Mouse (Mus musculus): ENCODE results near the gene Shkbp1.

Gene Shkbp1

DNA sequence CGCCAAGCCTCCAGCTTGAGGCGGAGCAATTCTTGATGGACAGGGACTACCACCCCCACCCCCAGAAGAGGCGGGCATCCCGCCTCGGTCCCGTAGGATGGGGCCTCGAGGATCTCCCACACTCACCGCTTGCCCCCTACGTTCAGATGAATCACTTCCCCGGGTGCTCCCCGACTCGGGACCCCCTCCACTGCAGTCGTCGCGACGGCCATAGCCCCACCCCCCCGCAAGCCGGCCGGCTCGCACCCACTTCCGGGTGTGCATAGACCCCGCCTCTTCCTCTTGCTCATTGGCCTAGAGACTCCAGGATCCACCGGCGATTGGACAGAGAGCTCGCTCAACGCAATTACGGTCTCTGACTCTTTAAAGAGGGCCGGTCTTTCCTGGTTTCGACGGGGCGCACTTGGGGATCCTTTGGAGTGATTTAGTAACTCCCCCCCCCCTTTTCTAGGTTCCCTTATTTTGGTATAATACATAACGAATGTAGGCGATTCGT is at the start of gene Shkbp1:
Gene Shkbp1 (minus strand): TSS at position 275 of the 496 bp plus-strand sequence.
- peak; percentile 85 for DNase-seq

DNA sequence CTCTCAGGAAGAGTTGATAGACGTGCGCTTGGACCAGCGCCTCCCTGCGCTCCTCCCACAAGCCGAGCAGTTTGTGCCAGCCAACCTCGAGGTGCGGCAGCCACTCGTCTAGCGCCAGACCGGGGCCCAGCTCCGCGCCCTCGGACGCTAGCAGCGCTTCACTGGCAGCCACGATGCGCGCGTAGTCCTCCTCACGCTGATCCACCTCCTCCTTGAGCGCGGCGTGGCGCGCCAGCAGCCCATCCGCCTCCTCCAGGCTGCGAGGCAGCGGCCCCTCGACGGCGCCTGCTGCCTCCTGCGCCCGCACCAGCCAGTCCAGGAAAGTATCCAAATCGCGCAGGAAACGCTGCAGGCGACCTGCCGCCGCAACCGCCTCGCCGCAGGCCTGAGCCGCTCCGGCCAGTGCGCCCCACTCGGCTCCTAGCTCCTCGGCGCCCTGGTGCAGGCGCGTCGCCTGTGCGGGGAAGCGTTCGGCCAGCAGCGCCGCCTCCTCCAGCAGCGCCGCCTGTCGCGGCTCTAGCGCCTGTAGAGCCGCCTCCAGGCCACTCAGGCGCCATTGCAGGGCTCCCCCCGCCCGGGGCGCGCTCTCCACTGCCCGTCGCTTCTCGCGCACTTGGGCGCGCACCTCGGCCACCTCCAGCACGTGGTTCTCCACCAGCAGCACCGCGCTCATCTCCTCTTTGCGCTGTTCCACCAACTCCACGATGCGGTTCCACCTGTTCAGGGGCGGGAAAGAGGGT is 48.6 kb upstream of the Shkbp1 start:
- no peak for DNase-seq

DNA sequence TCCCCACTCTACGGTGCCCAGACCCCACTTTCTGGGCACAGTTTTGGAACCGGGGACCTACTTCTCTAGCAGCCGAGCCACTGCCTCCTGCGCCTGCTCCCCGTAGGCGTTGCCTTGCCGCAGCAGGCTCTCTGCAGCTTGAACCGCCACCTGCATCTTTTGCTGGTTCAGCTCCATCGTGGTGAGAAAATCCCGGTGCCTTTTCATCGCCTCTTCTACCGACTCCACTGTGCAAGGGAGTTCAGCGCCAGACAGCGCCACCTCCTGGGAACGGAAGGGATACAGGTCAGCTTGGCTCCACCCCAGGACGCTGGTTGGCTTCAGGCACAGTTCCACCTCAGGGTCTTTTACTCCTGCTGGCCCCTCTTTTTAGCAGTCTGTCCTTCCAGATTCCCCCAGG is 46.9 kb upstream of the Shkbp1 start:
- peak; percentile 68 for DNase-seq

DNA sequence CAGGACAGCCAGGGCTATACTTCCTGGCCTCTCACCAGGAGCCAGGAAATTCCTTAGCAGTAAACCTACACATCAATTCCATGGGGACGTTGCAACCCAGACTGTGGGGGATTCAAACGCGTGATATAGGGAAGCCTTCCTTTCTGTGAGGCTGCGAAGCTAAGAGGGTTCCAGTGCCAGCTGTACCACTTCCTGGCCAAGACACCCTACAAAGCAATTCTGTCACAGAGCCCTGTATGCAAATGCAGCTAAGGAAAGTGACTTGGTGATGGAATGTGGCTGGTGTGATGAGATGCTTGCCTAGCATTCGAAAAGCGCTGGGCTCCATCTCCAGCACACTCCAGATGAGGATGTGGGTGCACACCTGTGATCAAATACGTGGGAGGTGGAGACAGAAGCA is 44.7 kb upstream of the Shkbp1 start:
- DNase-seq: no peak

DNA sequence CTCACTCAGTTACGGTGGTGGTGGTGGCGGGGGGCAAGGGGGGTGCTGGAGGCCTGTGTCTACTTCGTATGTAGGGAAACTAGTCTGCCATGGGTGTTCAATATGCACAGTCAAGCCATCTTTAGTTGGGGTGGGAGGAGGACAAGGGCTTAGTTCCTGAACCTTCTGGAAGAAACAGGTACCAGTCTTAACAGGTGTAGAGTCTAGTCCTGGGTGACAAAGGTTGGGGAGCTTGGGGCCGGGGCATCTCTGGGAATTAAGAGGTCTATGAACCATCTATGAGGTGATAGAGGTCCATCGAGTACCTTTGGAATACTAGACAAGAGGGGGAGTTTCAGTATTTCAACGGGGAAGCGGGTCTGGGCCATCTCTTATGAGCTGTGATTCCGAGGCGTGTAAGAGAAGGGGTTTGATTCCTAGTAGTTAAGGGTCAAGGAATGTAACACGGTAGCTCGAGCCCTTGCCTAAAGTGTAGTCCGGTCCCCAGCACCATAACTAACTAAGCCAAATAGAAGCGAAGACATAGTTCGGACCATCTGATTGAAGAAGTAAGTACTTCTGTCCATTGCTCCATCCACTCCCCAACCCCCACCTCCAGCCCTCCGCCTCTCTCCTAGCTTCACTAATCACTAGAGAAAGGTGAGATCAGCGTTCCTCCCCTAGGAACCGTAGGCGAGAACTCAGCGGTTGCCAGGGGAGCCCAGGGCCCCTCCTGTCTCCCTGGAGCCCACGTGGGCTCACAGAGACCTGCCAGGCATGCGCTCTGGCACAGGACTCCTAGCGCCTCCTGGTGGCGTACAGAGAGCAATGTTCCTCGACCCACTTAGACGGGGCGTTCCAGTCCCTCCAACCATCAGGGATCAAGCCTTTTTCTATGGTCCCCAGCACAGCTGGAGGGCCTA is 41.5 kb upstream of the Shkbp1 start:
- DNase-seq: peak; percentile 18

DNA sequence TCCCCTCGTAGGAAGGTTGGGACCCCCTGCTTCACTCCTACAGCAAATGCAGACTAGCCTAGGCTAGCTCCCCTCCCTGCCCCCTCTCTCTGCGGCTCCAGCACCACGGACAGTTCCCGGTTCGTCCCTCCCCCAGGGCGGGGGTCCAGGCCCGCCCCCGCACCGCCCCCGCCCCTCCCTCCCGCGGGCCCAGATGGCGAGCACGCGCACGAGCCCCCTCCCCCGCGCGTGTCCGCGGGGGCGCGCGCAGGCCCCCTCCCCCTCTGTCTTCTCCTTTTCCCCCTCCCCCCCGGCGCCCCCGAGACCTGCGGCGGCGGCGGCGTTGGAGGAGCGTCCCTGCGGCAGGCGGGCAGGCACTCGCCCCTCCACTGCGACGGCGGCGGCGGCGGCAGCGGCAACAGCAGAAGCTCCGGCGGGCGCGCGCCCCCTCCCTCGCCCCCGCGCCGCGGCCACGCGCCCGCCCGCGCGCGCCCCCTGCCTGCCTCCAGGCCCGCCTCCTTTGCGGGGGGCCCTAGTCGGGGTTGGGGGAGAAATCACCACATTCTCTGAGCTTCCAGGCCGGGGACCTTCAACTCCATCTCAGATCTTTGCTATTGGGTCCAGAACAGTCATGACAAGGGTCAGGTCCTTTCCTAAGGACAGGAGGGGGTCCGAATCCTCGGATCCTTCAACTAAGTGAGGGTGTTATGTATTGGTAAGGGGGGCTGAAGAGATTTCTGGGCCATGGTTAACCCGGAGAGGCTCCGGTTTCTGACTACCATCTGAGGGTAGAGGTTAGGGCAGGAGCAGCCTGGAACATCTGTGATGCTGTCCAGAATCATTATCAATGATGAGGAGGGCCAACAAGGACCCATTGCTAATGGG is 40.6 kb upstream of the Shkbp1 start:
- DNase-seq: no peak

DNA sequence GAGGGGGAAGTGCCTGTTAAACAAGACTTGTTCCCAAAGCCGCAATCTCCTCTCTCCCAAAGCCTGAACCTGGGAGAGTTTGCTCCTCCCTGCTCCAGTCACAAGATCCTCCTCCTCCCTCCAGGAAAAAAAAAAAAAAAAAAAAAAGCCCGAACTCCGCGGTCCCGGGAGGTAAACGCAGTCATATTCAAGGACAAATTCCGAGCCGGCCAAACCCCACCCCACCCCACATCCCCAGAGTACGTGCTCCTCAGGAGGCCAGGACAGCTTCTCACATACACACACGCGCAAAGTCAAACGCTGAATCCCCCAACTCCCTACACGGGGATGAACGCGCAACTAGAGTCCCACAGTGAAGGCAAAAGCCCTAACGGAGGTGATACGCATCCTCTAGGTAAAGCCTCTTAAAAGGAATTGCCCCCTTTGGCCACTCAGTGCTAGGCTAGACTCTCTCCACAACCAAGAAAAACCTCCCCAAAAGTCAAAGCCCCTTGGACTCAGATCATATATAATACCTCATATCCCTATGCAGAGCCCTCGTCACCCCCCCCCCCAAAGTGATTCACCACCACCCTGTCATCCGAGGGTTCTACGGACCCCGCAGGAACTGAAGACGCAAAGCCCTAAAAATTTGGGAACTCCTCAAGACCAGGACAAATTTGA is 39.8 kb upstream of the Shkbp1 start:
- no peak for DNase-seq

DNA sequence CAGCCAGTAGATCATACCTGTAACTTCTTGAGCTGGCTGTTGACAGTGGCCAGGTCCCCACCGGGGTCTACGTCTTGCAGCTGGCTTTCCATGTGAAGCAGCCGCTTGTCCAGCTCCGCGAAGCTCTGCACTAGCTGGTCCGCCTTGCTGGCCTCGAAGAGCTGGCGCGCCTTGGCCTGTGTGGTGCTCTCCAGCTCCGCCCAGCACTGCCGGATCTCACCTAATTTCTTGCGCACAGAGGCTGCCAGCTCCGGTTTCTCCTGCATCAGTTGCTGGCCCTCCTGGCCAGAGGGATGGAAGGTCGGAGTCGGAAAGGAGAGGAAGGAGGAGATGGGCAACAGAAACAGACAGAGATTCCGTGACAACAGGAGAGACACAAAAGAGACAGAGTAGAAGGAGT is 35.6 kb upstream of the Shkbp1 start:
- DNase-seq: no peak

DNA sequence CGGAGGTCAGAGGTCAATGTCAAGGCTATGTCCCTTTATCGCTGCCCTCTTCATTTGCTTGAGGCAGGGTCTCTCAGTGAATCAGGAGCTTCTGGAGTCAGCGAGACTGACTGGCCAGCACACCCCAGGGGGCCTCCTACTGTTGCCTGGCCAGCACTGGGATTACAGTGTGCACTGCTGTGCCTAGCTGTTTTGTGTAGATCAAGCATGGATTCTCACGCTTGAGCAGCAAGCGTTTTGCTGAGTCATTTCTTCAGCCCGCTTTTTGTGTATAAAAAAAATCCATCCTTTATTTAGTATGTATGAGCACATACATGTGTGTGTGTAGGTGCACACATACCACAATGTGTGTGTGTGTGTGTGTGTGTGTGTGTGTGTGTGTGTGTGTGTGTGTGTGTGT is 33.4 kb upstream of the Shkbp1 start:
- DNase-seq: no peak

DNA sequence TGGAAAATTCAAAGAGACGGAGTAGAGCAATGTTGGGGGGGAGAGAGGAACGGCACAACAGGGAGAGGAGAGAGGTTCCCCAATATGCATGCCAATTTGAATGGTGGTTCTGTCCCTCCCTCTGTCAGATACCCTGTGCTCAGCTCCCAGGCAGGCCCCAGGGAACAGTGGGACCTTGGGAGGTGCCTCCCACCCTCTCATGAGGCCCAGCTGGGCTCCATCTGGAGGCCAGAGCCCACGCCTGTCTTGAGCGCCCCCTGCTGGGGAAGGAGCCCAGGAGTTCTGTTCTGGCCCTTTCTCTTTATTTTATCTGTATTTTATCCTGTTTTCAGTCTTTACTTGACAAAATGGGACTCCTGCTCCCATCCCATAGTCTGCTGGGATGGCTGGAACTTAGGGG is 28.9 kb upstream of the Shkbp1 start:
- peak; percentile 66 for DNase-seq

DNA sequence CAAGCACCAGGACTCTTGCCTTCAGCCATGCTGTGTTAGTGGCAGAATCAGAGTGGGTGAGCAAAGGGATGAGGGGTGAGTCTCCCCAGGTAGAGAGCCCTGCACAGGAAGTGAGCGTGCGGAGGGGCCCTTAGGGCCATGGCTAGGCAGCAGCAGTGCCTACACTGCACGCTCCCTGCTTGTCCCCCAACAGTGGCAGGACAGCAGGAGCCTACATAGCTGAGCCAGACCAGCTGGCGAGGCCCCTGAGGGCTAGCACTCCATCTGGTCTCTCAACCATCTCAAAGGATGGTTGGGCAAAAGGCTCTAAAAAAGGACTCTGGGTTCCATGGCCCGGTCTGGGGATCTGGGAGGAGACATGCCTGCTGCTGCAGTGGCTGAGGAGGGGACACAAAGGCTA is 28.3 kb upstream of the Shkbp1 start:
- no peak for DNase-seq

DNA sequence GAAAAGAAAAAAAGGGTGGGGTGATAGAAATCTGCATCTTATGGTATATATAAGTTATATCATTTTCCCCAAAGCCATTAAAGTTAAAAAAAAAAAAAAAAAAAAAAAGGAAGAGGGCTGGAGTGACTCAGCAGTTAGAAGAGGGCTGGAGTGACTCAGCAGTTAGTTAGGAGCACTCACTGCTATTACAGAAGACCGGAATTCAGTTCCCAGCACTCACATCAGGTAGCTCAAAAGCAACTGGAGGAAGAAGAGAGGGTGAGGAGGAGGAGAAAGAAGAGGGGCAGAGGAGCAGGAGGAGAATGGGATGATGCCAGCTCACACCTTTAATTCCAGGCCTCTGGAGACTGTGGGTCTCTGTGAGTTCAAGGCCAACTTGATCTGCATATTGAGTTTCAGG is 27.4 kb upstream of the Shkbp1 start:
- DNase-seq: no peak

DNA sequence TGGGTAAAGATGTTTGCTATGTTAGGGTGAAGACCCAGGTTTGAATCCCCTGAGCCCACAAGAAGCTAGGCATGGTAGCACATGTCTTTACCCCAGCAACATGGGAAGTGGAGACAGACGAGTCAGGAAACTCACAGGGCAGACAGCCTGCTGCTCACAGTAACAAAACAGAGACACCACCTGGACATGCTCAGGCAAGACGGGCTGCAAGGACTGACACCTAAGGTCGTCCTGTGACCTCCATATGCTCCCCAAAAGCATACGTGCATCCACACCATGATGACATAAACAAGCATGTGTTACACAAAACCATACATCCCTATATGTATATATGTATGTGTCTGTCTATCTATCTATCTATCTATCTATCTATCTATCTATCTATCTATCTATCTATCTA is 25.7 kb upstream of the Shkbp1 start:
- no peak for DNase-seq

DNA sequence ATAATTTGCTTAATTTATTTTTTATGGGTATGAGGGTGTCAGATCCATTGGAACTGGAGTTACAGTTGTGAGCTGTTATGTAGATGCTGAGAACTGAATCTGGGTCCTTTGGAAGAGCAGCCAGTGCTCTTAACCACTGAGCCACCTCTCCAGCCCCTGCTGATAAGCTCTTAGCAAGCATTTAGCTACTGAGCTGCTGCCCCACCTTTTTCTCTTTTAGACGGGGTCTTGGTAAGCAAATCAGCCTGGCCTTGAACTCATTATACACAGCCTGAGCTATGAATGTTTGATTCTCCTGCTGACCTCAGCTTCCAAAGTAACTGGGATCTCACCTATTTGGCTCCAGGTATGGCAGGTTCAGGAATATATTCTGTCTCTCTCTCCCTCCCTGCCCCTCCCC is 25.2 kb upstream of the Shkbp1 start:
- DNase-seq: no peak

DNA sequence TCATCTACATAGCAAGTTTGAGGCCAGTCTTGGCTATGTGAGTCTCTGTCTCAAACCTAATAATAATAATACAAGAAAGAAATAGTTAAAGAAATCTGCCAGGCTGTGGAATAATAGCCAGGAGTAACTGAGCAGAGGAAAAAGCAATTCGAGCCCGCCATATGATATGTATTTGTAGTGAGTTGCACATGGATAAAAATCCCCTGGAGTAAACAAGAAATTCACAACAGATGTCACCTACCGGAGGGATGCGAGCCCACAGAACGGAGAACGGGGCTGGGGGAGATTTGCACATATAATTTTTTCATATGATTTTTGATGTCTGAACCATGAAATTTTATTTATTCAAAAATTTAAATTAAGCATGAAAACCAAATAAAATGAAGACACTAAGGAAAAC is 24.0 kb upstream of the Shkbp1 start:
- DNase-seq: no peak

DNA sequence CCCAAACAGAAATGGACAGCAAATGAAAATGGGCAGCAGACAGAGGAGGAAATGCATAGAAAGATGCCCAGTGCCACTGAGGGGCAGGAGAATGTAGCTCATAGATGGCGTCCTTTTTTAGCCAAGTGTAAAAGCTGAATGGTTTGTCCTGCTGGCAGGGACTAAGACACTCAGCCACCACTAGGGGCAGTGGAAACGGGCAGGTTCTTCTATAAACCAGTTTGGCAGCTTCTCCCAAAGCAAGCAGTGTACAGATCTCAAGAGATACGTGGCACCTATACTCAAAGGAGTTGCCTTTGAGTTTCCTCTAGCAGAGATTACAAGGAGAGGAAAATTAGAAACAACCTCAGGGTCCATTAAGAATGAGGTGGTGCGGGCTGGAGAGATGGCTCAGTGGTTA is 22.6 kb upstream of the Shkbp1 start:
- no peak for DNase-seq

DNA sequence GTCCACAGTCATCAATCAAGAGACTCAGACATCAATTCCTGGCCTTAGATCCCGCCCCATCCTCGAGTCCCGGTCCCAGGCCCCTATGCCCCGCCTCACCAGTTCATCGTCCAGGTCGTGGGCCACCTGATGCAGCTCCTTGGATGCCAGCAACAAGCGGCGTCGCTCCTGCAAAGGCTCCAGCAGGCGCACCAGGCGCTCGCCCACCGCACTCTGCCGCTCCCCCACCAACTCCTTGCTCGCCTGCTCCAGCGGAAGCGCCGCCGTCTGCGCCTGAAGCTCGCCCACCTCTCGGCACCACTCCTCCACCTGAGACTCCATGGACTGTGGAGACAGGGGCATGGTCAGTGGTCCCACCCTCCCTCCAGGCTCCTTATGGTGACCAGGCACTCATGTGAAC is 19.5 kb upstream of the Shkbp1 start:
- no peak for DNase-seq

DNA sequence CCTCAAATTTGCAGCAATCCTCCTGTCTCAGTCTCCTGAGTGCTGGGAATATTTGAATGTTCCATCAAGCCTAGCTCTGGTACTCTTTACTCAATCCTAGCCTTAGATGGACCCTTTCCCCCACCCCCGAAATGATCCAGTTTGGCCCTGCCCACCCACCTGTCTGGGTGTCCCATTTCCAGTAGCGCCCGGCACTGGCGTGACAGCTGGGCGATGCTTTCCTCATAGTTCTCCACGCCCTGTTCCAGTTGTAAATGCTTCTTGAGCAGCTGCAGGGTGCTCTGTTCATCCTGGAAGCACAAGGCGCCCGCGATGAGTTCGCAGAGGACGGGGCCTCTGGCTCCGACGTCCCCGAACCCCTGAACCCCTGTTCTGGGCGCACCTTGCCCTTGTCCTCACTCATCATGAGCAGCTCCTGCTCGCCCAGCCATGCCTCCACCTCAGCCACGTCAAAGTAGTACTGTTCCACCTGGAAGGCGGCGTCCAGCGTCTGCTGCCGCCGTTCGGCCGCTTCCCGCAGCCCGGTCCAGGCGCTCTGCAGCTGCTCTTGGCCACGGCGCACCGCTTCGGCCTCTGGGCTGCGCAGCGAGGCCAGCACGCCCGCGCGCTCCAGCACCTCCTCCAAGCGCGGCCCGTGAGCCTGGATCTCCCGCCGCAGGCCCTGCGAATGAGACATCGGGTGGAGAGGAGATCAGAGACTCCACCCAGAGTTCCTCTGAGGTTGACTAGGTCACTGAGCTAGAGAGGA is 16.1 kb upstream of the Shkbp1 start:
- no peak for DNase-seq

DNA sequence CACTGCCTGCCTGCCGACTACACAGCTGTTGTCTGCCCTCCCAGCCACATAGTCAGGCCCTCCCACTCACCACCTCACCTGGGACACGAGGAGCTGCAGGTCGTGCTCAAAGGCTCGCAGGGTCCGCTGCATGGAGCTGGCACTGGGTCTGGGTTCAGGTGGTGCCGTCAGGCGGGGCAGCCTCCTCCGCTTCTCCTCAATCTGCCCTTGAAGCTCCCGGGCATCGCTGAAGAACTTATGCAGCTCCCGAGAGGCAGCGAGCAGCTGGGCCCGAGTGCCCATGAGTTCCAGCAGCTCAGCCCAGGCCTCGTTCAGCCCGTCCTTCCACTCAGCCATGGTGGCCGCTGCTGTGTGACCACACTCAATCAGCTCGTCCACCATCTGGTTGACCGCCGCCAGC is 13.3 kb upstream of the Shkbp1 start:
- no peak for DNase-seq

DNA sequence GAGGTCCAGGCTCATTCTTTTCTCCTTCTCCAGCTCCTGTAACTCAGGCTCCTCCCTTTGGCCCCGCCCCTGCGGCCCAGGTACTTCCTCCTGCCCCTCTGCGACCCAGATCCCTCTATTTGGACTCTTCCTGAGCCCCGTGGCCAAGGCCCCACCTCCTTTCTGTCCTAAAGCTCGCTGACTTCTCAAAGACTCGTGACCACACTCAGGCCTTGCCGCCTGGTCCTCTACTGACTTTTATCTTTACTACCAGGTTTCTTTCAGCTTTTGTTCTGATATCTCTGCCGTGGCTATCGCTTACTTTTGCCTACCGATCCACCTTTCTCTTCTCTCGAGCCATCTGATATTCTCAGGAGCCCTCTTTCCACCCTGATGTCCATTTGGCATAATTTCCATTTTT is 12.2 kb upstream of the Shkbp1 start:
- no peak for DNase-seq

DNA sequence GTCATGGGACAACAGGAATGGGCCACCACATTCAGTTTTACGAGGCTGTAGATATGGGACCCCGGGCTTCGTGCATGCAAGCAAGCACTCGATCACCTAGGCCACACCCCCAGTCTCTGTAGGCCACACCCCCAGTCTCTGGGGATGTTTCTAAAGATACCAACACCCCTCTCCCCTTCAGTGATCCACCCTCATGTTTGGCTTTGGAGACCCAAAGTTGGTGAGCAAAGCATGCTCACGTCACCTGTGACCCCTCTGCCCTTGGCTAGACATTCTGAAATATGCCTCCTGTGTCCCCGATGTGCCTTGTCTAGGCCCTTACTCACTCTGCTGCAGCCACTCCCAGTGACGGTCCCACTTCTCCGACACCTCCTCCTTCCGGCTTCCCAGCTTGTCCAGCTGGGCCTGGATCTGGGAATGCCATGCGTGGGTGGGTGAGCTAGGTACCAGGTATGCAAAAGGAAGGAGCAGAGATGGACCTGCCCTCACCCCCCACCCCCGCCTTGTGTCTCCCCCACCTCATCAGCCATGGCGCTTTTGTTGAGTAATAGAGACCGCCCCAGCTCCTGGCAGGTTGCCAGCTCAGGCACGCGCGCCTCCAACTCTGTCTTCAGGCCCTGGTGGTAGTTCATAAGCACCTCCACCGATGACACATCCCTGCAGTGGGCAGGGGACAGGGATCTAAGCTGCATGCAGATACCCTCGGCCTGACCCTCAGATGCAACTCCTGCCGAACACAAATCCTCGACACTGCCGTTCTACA is 10.4 kb upstream of the Shkbp1 start:
- no peak for DNase-seq
